Comparison of ENCODE assay signal across 13 mouse cellular contexts in the genomic region with DNA sequence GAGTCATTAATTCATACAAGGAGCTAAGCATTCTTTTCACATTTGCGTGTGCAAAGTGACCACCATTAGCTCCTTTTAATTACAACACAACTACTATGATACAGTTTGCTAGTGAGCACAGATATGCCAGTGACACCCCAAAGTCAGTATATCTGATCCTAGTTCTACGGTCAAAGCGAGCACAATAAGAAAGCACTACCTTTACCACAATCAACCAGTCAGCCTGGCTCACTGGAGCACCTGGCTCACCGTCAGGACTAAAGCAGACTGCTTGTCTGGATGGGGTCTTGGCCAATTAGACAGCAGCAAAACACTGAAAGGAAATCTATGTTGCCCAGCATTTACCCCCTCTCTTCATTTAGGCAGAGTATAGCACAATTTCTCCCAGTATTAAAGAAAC.
DNase-seq lines count a peak whose midpoint lies in the region.
"Had no signal": no experiment of that assay in that cellular context is flagged by ENCODE, and none has a peak within 500 bp of the region (broad histone marks: within the 10 kb centered on the region; RNA-seq: fewer than 3 reads in every experiment).

No protein-coding gene starts in this region.

- peak; percentile 35 to 38 for DNase-seq in cerebellum, postnatal 10 days
- DNase-seq in cerebellum, adult 9-11 months = no peak
- DNase-seq in heart, adult 11 months = peak; percentile 80
- no peak for DNase-seq in heart, adult 9 months (ENCODE audit: low spot score in 2 of 2)
- DNase-seq: adrenal gland, adult 8-10 months; adrenal gland, postnatal 10 days; adrenal gland, postnatal 14 days; adrenal gland, postnatal 25 days; adrenal gland, postnatal 36 days; B cell, adult 2 months; cerebellum, adult 11 months; cerebellum, adult 11-12 months; cerebellum, adult 18-20 months had no signal

Comparison
In these comparisons a context has a peak if more than half of its experiments do, and no peak if none do; other contexts are left out.
1. DNase-seq: peak in cerebellum, postnatal 10 days (2 of 2) and heart, adult 11 months (single experiment); none in cerebellum, adult 9-11 months (single experiment) and heart, adult 9 months (0 of 2).